Mouse (Mus musculus) brain, adult 10 weeks (tissue): ENCODE data around the gene Slc18a2. TPM values are rescaled to one million over a fixed set of nuclear protein-coding genes. Genes with fewer than 3 reads are reported as not detected.

Experiments used
- polyA plus RNA-seq: library from polyadenylated mRNA; stranded (reverse); fragments of 350-450 nt; fragmentation: Illumina TruSeq; extraction: RNeasy Lipid Tissue Mini Kit (QIAGEN cat#74804); gene quantifications from one replicate; pipeline ENCODE4 v1.2.3, GENCODE M21; 2015; ENCODE audit warnings: low read depth, low replicate concordance

Gene Slc18a2
- polyA plus RNA-seq = 8.1 TPM

DNA sequence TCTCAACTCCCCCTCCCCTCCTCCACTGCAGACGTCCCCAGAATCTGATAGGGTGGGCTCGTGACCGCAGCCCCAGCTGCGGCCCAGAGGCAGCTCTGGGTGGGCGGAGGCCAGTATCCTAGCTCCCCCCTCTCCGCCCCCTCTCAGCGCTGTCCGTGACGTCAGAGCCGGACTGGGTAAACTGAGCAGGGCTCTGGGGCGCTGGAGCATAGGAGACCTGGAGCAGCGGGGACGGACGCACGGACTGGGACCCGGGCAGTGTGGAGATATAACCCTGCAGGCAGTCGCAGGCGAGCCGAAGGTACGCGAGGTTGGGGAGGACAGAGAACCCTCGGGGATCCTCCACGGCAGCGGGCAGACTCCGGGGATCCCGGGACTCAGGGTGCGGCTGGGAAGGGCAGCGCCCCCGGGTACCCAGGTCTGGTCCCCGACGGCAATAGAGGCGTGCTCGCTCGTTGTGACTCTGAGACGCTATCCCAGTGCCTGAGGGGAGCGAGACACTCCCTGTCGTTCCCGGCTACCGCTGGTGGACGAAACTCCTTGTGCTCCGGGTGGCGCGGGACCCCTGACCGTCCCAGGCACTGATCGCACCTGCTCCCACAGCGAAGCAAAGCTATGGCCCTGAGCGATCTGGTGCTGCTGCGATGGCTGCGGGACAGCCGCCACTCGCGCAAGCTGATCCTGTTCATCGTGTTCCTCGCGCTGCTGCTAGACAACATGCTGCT, at the start of gene Slc18a2:
Slc18a2 (plus strand) TSS at position 179 of the 725 bp plus-strand sequence.

DNA sequence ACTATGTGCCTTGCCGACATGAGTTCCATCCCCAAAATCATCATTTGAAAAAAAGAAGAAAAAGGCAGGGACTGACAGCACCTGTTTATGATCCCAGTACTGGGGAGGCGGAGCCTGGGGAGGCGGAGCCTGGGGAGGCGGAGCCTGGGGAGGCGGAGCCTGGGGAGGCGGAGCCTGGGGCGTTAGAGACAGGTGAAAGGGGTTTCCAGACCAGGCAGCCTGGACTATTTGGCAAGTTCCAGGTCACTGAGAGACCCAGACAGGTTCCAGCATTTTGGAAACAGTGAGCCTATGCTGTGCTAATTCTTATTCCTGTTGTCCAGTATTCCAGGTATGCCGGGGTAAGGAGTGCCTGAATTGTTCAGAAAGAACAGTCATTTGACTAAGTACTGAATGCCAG, 41.7 kb upstream of the Slc18a2 start, which contains the start of gene Kcnk18:
Kcnk18 (plus strand) TSS at position 224 of the 400 bp plus-strand sequence.

DNA sequence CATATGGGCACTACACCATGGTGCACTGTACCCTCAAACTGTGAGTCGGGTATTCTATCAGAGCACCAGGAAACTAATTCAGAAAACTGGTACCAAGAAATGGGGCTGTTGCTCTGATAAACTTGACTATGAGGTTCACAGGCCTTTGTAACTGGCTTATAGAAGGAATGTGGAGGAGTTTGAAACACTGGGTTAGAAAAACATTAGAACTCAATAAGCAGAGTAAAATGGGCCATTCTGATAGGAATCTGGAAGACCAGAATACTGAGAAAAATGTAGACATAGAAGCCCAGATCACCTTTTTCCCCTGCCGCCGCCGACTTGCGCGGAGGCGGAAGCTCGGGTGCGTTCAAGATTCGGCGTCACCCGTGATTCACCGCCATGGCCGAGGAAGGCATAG, 61.3 kb downstream of the Slc18a2 start, which contains the start of gene Rps12-ps3:
Rps12-ps3 (plus strand) TSS at position 301 of the 400 bp plus-strand sequence.

Other genes with a start within 250 kb of the Slc18a2 start
- gene Shtn1, start 184.8 kb upstream of the Slc18a2 start, polyA plus RNA-seq = 27.0 TPM
- gene Vax1, start 90.8 kb upstream of the Slc18a2 start, polyA plus RNA-seq = 0.62 TPM
- not detected for gene Kcnk18, start 41.7 kb upstream of the Slc18a2 start, polyA plus RNA-seq
- 24.7 TPM for gene Rps12-ps3, start 61.4 kb downstream of the Slc18a2 start, polyA plus RNA-seq
- 34.3 TPM for gene Pdzd8, start 84.9 kb downstream of the Slc18a2 start, polyA plus RNA-seq
- 11.7 TPM for gene Emx2, start 197.5 kb downstream of the Slc18a2 start, polyA plus RNA-seq